Mouse (Mus musculus) brain, embryonic 14.5 days (tissue): Measurements from ENCODE around the gene Fdxr.

Experiments used
- CTCF ChIP-seq: fragments of 200-500 bp; IDR thresholded peaks from 2 replicates; pipeline ENCODE4 v1.5.1; 2012; ENCODE audit warnings: inconsistent platforms, mild to moderate bottlenecking, moderate library complexity, borderline replicate concordance; ENCODE audit not compliant: insufficient read depth, insufficient read length; ENCODE audit errors: extremely low read depth
- POLR2A ChIP-seq: fragments of 200-500 bp; IDR thresholded peaks from 2 replicates; pipeline ENCODE4 v1.6.1; 2012; ENCODE audit warnings: mild to moderate bottlenecking, inconsistent platforms, borderline replicate concordance; ENCODE audit not compliant: poor library complexity, insufficient read depth, insufficient read length, severe bottlenecking; ENCODE audit errors: extremely low read depth

DNA sequence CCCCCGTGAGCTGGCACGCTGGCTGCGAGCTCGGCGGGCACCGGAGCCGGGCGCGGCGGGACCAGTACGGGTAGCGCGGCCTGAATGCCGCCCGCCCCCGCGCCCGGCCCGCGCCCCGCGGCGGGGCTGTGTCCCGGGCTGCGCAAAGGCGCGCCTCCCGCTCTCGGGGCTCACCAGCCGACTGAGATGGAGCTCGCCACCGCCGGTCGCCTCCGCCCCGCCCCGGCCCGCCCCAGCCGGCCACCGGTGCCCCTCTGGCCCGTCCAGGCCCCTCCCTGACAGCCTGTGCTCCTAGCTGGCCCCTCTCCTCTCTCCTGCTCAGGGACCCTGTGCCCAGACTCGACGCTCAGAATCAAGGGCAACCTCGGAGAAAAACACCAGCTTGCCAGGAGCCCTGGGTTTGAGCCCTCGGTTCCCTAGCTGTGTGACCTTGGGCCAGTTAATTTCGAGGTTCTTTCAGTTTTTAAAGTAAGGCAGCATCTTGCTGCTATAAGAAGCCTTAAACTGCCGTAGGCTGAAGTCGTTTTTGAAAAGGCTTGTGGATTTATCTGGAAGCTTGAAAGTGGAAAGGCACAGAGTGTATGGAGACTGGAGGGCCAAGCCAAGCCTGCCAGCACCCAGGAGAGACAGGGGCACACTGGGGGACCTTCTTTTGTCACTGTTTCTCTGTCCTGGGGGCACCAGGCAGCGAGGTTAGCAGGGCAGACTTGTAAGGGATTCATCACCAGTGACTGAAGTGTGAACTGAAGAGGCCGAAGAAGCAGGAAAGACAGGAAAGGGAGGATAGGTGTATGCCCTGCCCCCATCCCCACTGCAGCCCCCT lies 9.6 kb downstream of the Fdxr start, which contains the start of gene Grin2c:
- TF ChIP-seq POLR2A (no peak), CTCF (no peak)
